Mouse (Mus musculus): ENCODE results near the gene Nanos3.

DNA sequence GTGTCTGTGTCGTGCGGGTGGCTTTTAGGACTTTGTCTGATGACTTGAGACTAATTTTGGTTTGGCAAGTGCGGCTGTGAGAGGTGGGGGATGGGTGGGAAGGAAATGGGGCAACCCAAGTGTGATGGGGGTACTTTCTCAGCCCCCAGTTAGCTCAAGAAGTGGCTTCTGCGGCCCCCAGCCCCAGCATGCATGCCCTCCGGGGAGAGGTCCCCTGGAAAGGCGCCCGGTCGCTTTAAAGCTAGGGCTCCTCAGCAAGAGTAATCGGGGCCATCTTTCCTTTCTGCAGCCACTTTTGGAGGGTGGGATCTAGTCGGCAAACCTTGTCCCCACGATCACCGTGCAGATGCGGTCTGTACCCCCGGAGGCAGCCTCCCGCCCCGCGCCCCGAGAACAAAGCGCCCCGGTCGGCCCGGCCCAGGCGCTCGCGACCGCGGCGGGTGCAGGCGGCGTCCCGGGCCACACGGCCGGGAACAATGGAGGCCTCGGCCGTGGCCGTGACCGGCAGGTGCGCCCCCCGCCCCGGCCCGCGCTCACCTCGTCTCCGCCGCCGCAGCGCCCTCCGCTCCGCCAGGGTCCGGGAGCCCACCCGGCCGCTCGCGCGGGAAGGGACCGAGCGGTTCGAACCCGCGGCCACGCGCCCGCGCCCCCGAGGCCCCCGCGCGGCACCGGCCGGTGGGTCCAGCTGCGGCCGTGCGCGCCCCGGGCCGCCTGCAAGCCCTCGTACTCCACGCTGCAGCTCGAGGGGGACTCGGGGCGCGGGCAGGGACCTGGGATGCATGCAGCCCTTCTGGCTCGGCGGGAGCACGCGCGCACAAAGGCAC is 1.5 kb downstream of the Nanos3 start:
- TF ChIP-seq POLR2A (IDR thresholded peaks at IDR 0.05; ENCODE audit: borderline replicate concordance, extremely low read depth, insufficient read depth, insufficient read length, poor library complexity, severe bottlenecking) (peak; percentile 45), CTCF (IDR thresholded peaks at IDR 0.05; ENCODE audit: borderline replicate concordance, extremely low read depth, insufficient read depth, insufficient read length) (no peak)
